Mouse (Mus musculus) gastrocnemius, adult 2 months (tissue): ENCODE measurements around the gene Hoxb2. TPM values are rescaled to one million over a fixed set of nuclear protein-coding genes. Genes with fewer than 3 reads are reported as not detected.

ENCODE experiments used
- DNase-seq: peaks from one replicate; pipeline ENCODE4 v3.0.0; 2022
- H3K27ac ChIP-seq: fragments of 200-600 bp; 2 replicates; pipeline ENCODE4 v1.8.1; 2022; ENCODE audit warnings: mild to moderate bottlenecking
- H3K4me3 ChIP-seq: fragments of 200-600 bp; 2 replicates; pipeline ENCODE4 v1.8.1; 2022; ENCODE audit warnings: mild to moderate bottlenecking, moderate library complexity
- CTCF ChIP-seq: fragments of 200-600 bp; IDR thresholded peaks from 2 replicates; pipeline ENCODE4 v1.8.1; 2022; ENCODE audit warnings: antibody characterized with exemption, mild to moderate bottlenecking, moderate library complexity
- intact Hi-C: fragments of 180-260 bp; cut with DNase I; formaldehyde crosslinking; loops from one replicate; pipeline ENCODE4 v1.15.1; 2025
- total RNA-seq, 2 experiments: library from RNA; stranded (reverse); gene quantifications; 2 replicates each; pipeline ENCODE4 v1.2.3; 2021

Hoxb2 gene
- total RNA-seq, 2 experiments from 2014 or later: 0.15 to 0.20 TPM

GRCm38 (mm10) chr11:96332618-96333032 is 17.7 kb upstream of the Hoxb2 start:
- Histone ChIP-seq H3K4me3 (peak overlapping the region; percentile 17), H3K27ac (no peak overlapping the region)
- DNase-seq: no peak
- intact Hi-C loops: no loop called here
- TF ChIP-seq CTCF: no peak

- DNase-seq: no peak
- Histone ChIP-seq H3K4me3 (no peak overlapping the region; the same call in 1 of the 2 replicates), H3K27ac (no peak overlapping the region)
- intact Hi-C loops: no loop called here
- no peak for TF ChIP-seq CTCF
These were observed 16.9 kb upstream of the Hoxb2 start for GRCm38 (mm10) chr11:96333241-96334001.

GRCm38 (mm10) chr11:96334002-96334364 is 16.3 kb upstream of the Hoxb2 start:
- Histone ChIP-seq H3K27ac (no peak overlapping the region), H3K4me3 (no peak overlapping the region)
- DNase-seq: no peak
- TF ChIP-seq CTCF: no peak
- intact Hi-C loops: no loop called here

GRCm38 (mm10) chr11:96334998-96335397 is 15.3 kb upstream of the Hoxb2 start:
- intact Hi-C loops: no loop called here
- no peak for DNase-seq
- TF ChIP-seq CTCF: no peak
- Histone ChIP-seq H3K27ac (no peak overlapping the region), H3K4me3 (no peak overlapping the region)

- Histone ChIP-seq H3K4me3 (no peak overlapping the region), H3K27ac (no peak overlapping the region)
- DNase-seq: no peak
- TF ChIP-seq CTCF: no peak
- intact Hi-C loops: no loop called here
These were observed 13.7 kb upstream of the Hoxb2 start for GRCm38 (mm10) chr11:96336597-96336996.

- no peak for TF ChIP-seq CTCF
- H3K4me3 ChIP-seq: no peak overlapping the region
- DNase-seq: no peak
- intact Hi-C loops: no loop called here
- no peak overlapping the region for H3K27ac ChIP-seq
These were observed 13.3 kb upstream of the Hoxb2 start for GRCm38 (mm10) chr11:96337026-96337425.

GRCm38 (mm10) chr11:96338957-96339855 is 11.1 kb upstream of the Hoxb2 start:
- intact Hi-C loops: no loop called here
- no peak for DNase-seq
- TF ChIP-seq CTCF: no peak
- Histone ChIP-seq H3K4me3 (no peak overlapping the region), H3K27ac (no peak overlapping the region)

GRCm38 (mm10) chr11:96340698-96341365 is 9.5 kb upstream of the Hoxb2 start:
- Histone ChIP-seq H3K27ac (peak overlapping the region; percentile 35; the same call in 1 of the 2 replicates), H3K4me3 (peak overlapping the region; percentile 70)
- intact Hi-C loops: no loop called here
- no peak for TF ChIP-seq CTCF
- no peak for DNase-seq

GRCm38 (mm10) chr11:96341701-96342575 is 8.4 kb upstream of the Hoxb2 start:
- intact Hi-C loops: no loop called here
- H3K4me3 ChIP-seq: peak overlapping the region; percentile 70
- peak overlapping the region; percentile 71 for H3K27ac ChIP-seq
- no peak for TF ChIP-seq CTCF
- DNase-seq: peak; percentile 39

- Histone ChIP-seq H3K4me3 (no peak overlapping the region), H3K27ac (no peak overlapping the region)
- no peak for TF ChIP-seq CTCF
- intact Hi-C loops: no loop called here
- no peak for DNase-seq
These were observed 7.8 kb upstream of the Hoxb2 start for GRCm38 (mm10) chr11:96342576-96342930.

- intact Hi-C loops: no loop called here
- H3K27ac ChIP-seq: no peak overlapping the region
- TF ChIP-seq CTCF: no peak
- no peak for DNase-seq
- H3K4me3 ChIP-seq: no peak overlapping the region
These were observed 7.0 kb upstream of the Hoxb2 start for GRCm38 (mm10) chr11:96343206-96343745.
